Mouse (Mus musculus): ENCODE results near the gene Vps45. TPM values are rescaled to one million over a fixed set of nuclear protein-coding genes. Genes with fewer than 3 reads are reported as not detected.
"Not testable (repeated sequence)": the region's sequence is repeated elsewhere in the genome, so short reads cannot be mapped to it uniquely, and the experiment has no call there.

The Vps45 gene
- total and polyA plus RNA-seq, 2 experiments from 2014 or later, result 24.9 to 61.8 TPM

DNA sequence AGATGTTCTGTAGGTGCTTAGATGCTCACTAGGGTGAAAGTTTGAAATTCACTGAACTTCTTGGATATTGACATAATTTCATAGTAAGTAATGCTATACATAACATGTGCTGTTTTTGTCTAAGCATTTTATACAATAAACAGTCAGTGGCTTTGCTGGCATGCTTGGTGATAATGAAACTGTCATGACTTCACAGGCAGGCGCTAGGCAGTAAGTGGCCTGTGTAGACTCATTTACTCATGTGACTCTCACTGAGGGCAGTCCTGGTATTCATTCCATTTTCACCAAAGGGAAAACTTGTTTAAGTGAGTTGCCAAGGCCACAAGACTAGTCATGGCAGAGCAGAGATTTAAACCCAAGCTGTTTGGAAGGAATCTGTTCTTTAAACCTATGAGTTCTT lies 89.0 kb downstream of the Vps45 start:
- no peak for ATAC-seq
- TF ChIP-seq CTCF (IDR thresholded peaks at IDR 0.05; ENCODE audit: low read depth), result no peak
- H3K9ac ChIP-seq (replicated peaks; ENCODE audit: low read length), result no peak overlapping the region
- H3K27me3 ChIP-seq (ENCODE audit: insufficient read depth, low read length), result no peaks in the 10 kb centered on the region
- peaks cover 6% of the 10 kb centered on the region; the same call in 1 of the 2 replicates for H3K4me1 ChIP-seq (ENCODE audit: insufficient read depth, low read length)
- DNase-seq (ENCODE audit: low spot score), result no peak
- H3K4me2 ChIP-seq (ENCODE audit: low read depth, low read length), result no peak overlapping the region
- WGBS, result 95% methylated on average over 1 of the region's 1 CpGs
- no peaks in the 10 kb centered on the region for H3K9me3 ChIP-seq (ENCODE audit: low read length)
- H3K27ac ChIP-seq, result no peak overlapping the region
- no peak overlapping the region for H3K4me3 ChIP-seq (ENCODE audit: low read length)
- no peaks in the 10 kb centered on the region for H3K36me3 ChIP-seq (ENCODE audit: insufficient read depth, low read length)

DNA sequence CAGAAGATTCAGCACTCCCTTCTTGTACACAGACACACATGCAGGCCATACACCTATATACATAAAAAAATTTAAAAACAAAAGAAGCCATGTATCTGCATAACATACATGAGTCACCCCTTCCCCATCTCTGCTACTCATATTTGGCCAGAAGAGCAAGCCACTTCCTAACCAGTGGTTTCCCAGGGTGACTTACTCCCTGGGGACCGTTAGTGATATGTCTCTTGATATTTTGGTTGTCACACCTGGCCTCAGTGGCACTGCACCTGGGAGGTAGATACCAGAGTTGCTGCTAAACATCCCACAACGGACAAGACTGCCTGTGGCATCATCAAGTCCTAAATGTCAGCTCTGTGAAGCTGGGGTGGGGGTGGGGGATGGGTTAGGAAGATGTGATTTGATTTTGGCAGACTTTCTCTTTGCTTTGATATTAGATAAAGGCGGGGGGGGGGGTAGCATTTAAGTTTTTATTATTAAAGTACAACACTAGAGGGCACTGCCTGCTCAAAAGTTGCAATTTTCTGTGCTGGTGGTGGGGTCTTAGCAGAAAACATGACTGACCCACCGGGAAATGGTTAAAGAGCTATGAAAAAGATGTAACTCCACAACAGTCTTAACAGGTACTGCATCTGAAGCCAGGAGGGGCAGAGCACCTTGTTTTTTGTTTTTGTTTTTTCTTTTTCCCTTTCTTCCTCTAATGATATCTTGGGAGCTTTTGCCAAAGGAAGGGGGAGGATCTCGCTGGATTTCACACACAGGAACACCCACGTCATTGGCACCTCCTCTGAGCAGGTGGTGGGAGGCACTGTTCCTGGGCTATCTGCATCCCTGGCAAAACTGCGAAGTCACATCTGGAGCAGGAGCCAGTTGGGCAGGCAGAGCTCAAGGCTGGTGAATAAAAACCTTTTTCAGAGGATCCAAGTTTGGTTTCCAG lies 92.5 kb downstream of the Vps45 start:
- DNase-seq (ENCODE audit: low spot score) (peak; percentile 82), ATAC-seq (peak; percentile 74; the same call in 1 of the 2 replicates)
- peak overlapping the region; percentile 40 for H3K4me2 ChIP-seq (ENCODE audit: low read depth, low read length)
- no peaks in the 10 kb centered on the region for H3K4me1 ChIP-seq (ENCODE audit: insufficient read depth, low read length)
- peak; percentile 68 for TF ChIP-seq CTCF (IDR thresholded peaks at IDR 0.05; ENCODE audit: low read depth)
- H3K27ac ChIP-seq, result no peak overlapping the region
- no peak overlapping the region for H3K9ac ChIP-seq (replicated peaks; ENCODE audit: low read length)
- 9% methylated on average over 7 of the region's 7 CpGs for WGBS
- no peaks in the 10 kb centered on the region for H3K36me3 ChIP-seq (ENCODE audit: insufficient read depth, low read length)
- H3K9me3 ChIP-seq (ENCODE audit: low read length), result no peaks in the 10 kb centered on the region
- H3K4me3 ChIP-seq (ENCODE audit: low read length), result no peak overlapping the region
- H3K27me3 ChIP-seq (ENCODE audit: insufficient read depth, low read length), result no peaks in the 10 kb centered on the region

DNA sequence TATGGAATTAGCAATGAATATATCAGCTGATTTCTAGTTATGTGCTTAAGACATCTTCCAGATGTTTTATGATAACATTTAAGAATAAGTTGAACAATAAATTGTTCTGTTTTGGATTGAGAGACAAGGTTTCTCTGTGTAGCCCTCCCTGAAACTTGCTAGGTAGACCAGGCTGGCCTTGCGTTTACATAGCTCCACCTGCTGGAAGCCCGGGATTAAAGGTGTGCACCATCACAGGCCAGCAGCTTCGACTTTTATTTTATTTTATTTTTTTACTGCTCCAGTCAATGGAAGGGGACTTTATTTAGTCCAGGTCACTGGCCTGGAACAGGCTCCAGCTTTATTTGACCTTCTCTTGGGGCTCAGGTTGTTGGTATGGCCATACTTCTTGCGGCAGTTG lies 94.6 kb downstream of the Vps45 start:
- DNase-seq (ENCODE audit: low spot score) (peak; percentile 39), ATAC-seq (no peak)
- Histone ChIP-seq H3K4me1 (ENCODE audit: insufficient read depth, low read length) (no peaks in the 10 kb centered on the region), H3K9ac (replicated peaks; ENCODE audit: low read length) (no peak overlapping the region), H3K4me2 (ENCODE audit: low read depth, low read length) (no peak overlapping the region), H3K27me3 (ENCODE audit: insufficient read depth, low read length) (no peaks in the 10 kb centered on the region), H3K4me3 (ENCODE audit: low read length) (no peak overlapping the region), H3K27ac (no peak overlapping the region), H3K9me3 (ENCODE audit: low read length) (no peaks in the 10 kb centered on the region), H3K36me3 (ENCODE audit: insufficient read depth, low read length) (no peaks in the 10 kb centered on the region)
- TF ChIP-seq CTCF (IDR thresholded peaks at IDR 0.05; ENCODE audit: low read depth), result peak; percentile 60
- 51% methylated on average over 4 of the region's 4 CpGs for WGBS

DNA sequence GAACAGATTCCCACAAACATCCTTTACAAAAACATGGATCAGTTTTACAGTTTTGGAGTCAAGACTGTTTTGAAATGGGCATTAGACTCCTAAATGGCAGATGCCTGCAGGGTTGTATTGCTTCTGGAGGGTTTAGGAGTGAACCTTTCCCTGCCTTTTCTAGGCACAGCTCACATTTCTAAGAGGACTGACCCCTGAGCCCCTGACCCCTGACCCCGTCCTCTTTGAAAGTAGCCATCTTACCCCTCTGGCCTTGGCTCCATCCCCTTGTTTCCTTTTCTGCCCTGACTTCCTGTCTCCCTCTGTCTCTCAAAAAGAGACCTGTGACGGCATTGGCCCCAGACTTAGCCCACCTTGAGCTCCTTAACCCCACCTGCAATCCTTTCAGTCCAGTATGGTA lies 95.0 kb downstream of the Vps45 start:
- no peak overlapping the region for H3K9ac ChIP-seq (replicated peaks; ENCODE audit: low read length)
- no peaks in the 10 kb centered on the region for H3K4me1 ChIP-seq (ENCODE audit: insufficient read depth, low read length)
- no peak overlapping the region for H3K4me2 ChIP-seq (ENCODE audit: low read depth, low read length)
- H3K4me3 ChIP-seq (ENCODE audit: low read length), result no peak overlapping the region
- ATAC-seq (no peak), DNase-seq (ENCODE audit: low spot score) (no peak)
- no peaks in the 10 kb centered on the region for H3K27me3 ChIP-seq (ENCODE audit: insufficient read depth, low read length)
- TF ChIP-seq CTCF (IDR thresholded peaks at IDR 0.05; ENCODE audit: low read depth), result no peak
- H3K36me3 ChIP-seq (ENCODE audit: insufficient read depth, low read length), result no peaks in the 10 kb centered on the region
- whole genome bisulfite sequencing, result 43% methylated on average over 2 of the region's 2 CpGs
- no peaks in the 10 kb centered on the region for H3K9me3 ChIP-seq (ENCODE audit: low read length)
- no peak overlapping the region for H3K27ac ChIP-seq

DNA sequence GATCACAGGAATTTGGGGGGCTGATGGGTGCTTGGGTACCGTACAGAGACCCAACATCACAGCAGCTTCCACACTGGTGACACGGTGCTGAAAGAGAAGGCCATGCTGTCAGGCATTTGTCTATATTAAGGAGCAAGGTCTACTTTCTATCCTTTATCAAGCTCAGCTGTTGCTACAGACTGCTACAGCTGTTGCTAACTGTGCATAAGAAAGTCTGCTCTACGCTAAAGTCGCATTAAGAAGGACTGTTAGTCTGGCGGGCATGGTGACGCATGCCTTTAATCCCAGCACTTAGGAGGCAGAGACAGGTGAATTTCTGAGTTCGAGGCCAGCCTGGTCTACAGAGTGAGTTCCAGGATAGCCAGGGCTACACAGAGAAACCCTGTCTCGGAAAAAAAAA lies 96.1 kb downstream of the Vps45 start:
- H3K27ac ChIP-seq; H3K9ac ChIP-seq (replicated peaks; ENCODE audit: low read length); H3K27me3 ChIP-seq (ENCODE audit: insufficient read depth, low read length); DNase-seq (ENCODE audit: low spot score); H3K4me3 ChIP-seq (ENCODE audit: low read length); H3K9me3 ChIP-seq (ENCODE audit: low read length); ATAC-seq; H3K4me2 ChIP-seq (ENCODE audit: low read depth, low read length); H3K36me3 ChIP-seq (ENCODE audit: insufficient read depth, low read length); H3K4me1 ChIP-seq (ENCODE audit: insufficient read depth, low read length): not testable (repeated sequence)
- 87% methylated on average over 8 of the region's 8 CpGs for WGBS

DNA sequence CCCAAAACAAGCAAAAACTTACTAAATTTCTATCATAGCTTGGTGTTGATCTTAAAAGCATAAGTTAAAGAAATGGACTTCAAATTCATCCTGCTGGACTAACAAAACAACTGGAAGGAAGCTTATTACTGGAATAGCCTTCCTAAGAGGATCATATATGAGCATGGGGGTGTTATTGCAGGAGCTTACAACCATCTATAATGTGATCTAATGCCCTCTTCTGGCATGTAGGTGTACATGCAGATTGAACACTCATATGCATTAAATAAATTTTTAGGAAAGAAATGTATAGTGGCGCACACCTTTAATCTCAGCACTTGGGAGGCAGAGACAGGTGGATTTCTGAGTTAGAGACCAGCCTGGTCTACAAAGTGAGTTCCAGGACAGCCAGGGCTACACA lies 98.5 kb downstream of the Vps45 start:
- no peak for DNase-seq (ENCODE audit: low spot score)

DNA sequence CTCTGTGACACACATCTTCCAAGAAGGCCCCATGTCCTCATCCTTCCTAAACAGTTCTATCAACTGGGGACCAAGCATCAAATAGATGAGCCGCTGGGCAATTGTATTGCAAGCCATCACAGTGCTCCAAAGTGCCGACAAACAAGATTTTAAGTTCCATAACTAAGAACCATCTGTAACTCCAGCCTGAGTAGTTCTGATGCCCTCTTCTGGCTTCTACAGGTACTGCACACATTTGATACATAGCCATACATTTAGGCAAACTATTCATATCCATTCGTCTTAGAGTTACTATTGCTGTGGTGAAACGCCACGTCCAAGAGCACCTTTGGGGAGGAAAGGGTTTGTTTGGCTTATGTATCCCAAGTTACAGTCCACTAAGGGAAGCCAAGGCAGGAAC lies 99.2 kb downstream of the Vps45 start:
- Histone ChIP-seq H3K4me1 (ENCODE audit: insufficient read depth, low read length) (no peaks in the 10 kb centered on the region), H3K4me2 (ENCODE audit: low read depth, low read length) (no peak overlapping the region), H3K27me3 (ENCODE audit: insufficient read depth, low read length) (no peaks in the 10 kb centered on the region), H3K9me3 (ENCODE audit: low read length) (no peaks in the 10 kb centered on the region), H3K27ac (no peak overlapping the region), H3K9ac (replicated peaks; ENCODE audit: low read length) (no peak overlapping the region), H3K36me3 (ENCODE audit: insufficient read depth, low read length) (no peaks in the 10 kb centered on the region), H3K4me3 (ENCODE audit: low read length) (no peak overlapping the region)
- TF ChIP-seq CTCF (IDR thresholded peaks at IDR 0.05; ENCODE audit: low read depth), result peak; percentile 71
- 76% methylated on average over 5 of the region's 5 CpGs for WGBS
- no peak for ATAC-seq
- peak; percentile 50 for DNase-seq (ENCODE audit: low spot score)

More for the DNA sequence above, 98.5 kb downstream of the Vps45 start:
- no peak overlapping the region for H3K27ac ChIP-seq
- peak; percentile 41 for TF ChIP-seq CTCF (IDR thresholded peaks at IDR 0.05; ENCODE audit: low read depth)
- H3K4me2 ChIP-seq (ENCODE audit: low read depth, low read length), result no peak overlapping the region
- no peaks in the 10 kb centered on the region for H3K9me3 ChIP-seq (ENCODE audit: low read length)
- ATAC-seq, result no peak
- H3K36me3 ChIP-seq (ENCODE audit: insufficient read depth, low read length), result no peaks in the 10 kb centered on the region
- H3K4me1 ChIP-seq (ENCODE audit: insufficient read depth, low read length), result no peaks in the 10 kb centered on the region
- H3K9ac ChIP-seq (replicated peaks; ENCODE audit: low read length), result no peak overlapping the region
- H3K27me3 ChIP-seq (ENCODE audit: insufficient read depth, low read length), result no peaks in the 10 kb centered on the region
- 93% methylated on average over 1 of the region's 1 CpGs for WGBS
- H3K4me3 ChIP-seq (ENCODE audit: low read length), result no peak overlapping the region
